Mouse (Mus musculus): ENCODE measurements around the gene Slc6a20b. TPM values are rescaled to one million over a fixed set of nuclear protein-coding genes. Genes with fewer than 3 reads are reported as not detected.

Slc6a20b gene
- polyA plus RNA-seq, 1 experiment from 2014 or later, result 0.13 TPM

GRCm38 (mm10) chr9:123620311-123621098, 11.9 kb downstream of the Slc6a20b start:
- H3K4me2 ChIP-seq, result no peak overlapping the region
- H3K4me1 ChIP-seq (ENCODE audit: control insufficient read depth, insufficient read depth, low read length), result no peaks in the 10 kb centered on the region
- H3K4me3 ChIP-seq (ENCODE audit: low read depth, low read length), result no peak overlapping the region
- 81% methylated on average over 5 of the region's 5 CpGs for WGBS (ENCODE audit: insufficient replicate concordance)
- H3K27me3 ChIP-seq (ENCODE audit: control insufficient read depth, insufficient read depth, low read length), result no peaks in the 10 kb centered on the region
- no peak overlapping the region for H3K27ac ChIP-seq (ENCODE audit: low read depth, low read length)
- H3K9ac ChIP-seq (ENCODE audit: low read depth, low read length), result no peak overlapping the region
- ATAC-seq (replicated peaks; ENCODE audit: insufficient number of reproducible peaks, low FRiP score, low TSS enrichment), result no peak
- no peaks in the 10 kb centered on the region for H3K36me3 ChIP-seq (ENCODE audit: control insufficient read depth, insufficient read depth, low read length)
- H3K9me3 ChIP-seq (replicated peaks; ENCODE audit: control insufficient read depth, low read length), result no peaks in the 10 kb centered on the region

- ATAC-seq (replicated peaks; ENCODE audit: insufficient number of reproducible peaks, low FRiP score, low TSS enrichment), result no peak
- no peaks in the 10 kb centered on the region for H3K9me3 ChIP-seq (replicated peaks; ENCODE audit: control insufficient read depth, low read length)
- 65% methylated on average over 1 of the region's 1 CpGs for WGBS (ENCODE audit: insufficient replicate concordance)
These were observed 30.8 kb downstream of the Slc6a20b start for GRCm38 (mm10) chr9:123601529-123601928.

GRCm38 (mm10) chr9:123597376-123597775, 35.0 kb downstream of the Slc6a20b start:
- ATAC-seq (replicated peaks; ENCODE audit: insufficient number of reproducible peaks, low FRiP score, low TSS enrichment), result no peak
- no peak overlapping the region for H3K4me3 ChIP-seq (ENCODE audit: low read depth, low read length)
- H3K4me1 ChIP-seq (ENCODE audit: control insufficient read depth, insufficient read depth, low read length), result no peaks in the 10 kb centered on the region
- no peak overlapping the region for H3K9ac ChIP-seq (ENCODE audit: low read depth, low read length)
- H3K9me3 ChIP-seq (replicated peaks; ENCODE audit: control insufficient read depth, low read length), result no peaks in the 10 kb centered on the region
- H3K36me3 ChIP-seq (ENCODE audit: control insufficient read depth, insufficient read depth, low read length), result 0 out of 2 replicates have a peak, but pooled peaks cover 2% of the 10 kb centered on the region
- H3K27me3 ChIP-seq (ENCODE audit: control insufficient read depth, insufficient read depth, low read length), result no peaks in the 10 kb centered on the region
- WGBS (ENCODE audit: insufficient replicate concordance), result 85% methylated on average over 2 of the region's 2 CpGs
- H3K27ac ChIP-seq (ENCODE audit: low read depth, low read length), result no peak overlapping the region
- no peak overlapping the region for H3K4me2 ChIP-seq

More at GRCm38 (mm10) chr9:123601529-123601928, 30.8 kb downstream of the Slc6a20b start:
- no peaks in the 10 kb centered on the region for H3K36me3 ChIP-seq (ENCODE audit: control insufficient read depth, insufficient read depth, low read length)
- H3K4me3 ChIP-seq (ENCODE audit: low read depth, low read length), result no peak overlapping the region
- H3K27ac ChIP-seq (ENCODE audit: low read depth, low read length), result no peak overlapping the region
- H3K9ac ChIP-seq (ENCODE audit: low read depth, low read length), result no peak overlapping the region
- H3K4me2 ChIP-seq, result no peak overlapping the region
- no peaks in the 10 kb centered on the region for H3K27me3 ChIP-seq (ENCODE audit: control insufficient read depth, insufficient read depth, low read length)
- H3K4me1 ChIP-seq (ENCODE audit: control insufficient read depth, insufficient read depth, low read length), result no peaks in the 10 kb centered on the region

GRCm38 (mm10) chr9:123596910-123597309, 35.5 kb downstream of the Slc6a20b start:
- Histone ChIP-seq H3K27me3 (ENCODE audit: control insufficient read depth, insufficient read depth, low read length) (no peaks in the 10 kb centered on the region), H3K27ac (ENCODE audit: low read depth, low read length) (no peak overlapping the region), H3K36me3 (ENCODE audit: control insufficient read depth, insufficient read depth, low read length) (0 out of 2 replicates have a peak, but pooled peaks cover 2% of the 10 kb centered on the region), H3K9me3 (replicated peaks; ENCODE audit: control insufficient read depth, low read length) (no peaks in the 10 kb centered on the region), H3K4me1 (ENCODE audit: control insufficient read depth, insufficient read depth, low read length) (no peaks in the 10 kb centered on the region), H3K4me2 (no peak overlapping the region), H3K4me3 (ENCODE audit: low read depth, low read length) (no peak overlapping the region), H3K9ac (ENCODE audit: low read depth, low read length) (no peak overlapping the region)
- ATAC-seq (replicated peaks; ENCODE audit: insufficient number of reproducible peaks, low FRiP score, low TSS enrichment), result no peak
- WGBS (ENCODE audit: insufficient replicate concordance), result 89% methylated on average over 2 of the region's 2 CpGs

GRCm38 (mm10) chr9:123595194-123595593, 37.2 kb downstream of the Slc6a20b start:
- Histone ChIP-seq H3K27ac (ENCODE audit: low read depth, low read length) (no peak overlapping the region), H3K4me1 (ENCODE audit: control insufficient read depth, insufficient read depth, low read length) (no peaks in the 10 kb centered on the region), H3K4me3 (ENCODE audit: low read depth, low read length) (no peak overlapping the region), H3K4me2 (no peak overlapping the region), H3K27me3 (ENCODE audit: control insufficient read depth, insufficient read depth, low read length) (no peaks in the 10 kb centered on the region), H3K36me3 (ENCODE audit: control insufficient read depth, insufficient read depth, low read length) (0 out of 2 replicates have a peak, but pooled peaks cover 2% of the 10 kb centered on the region), H3K9ac (ENCODE audit: low read depth, low read length) (no peak overlapping the region), H3K9me3 (replicated peaks; ENCODE audit: control insufficient read depth, low read length) (no peaks in the 10 kb centered on the region)
- 89% methylated on average over 4 of the region's 4 CpGs for WGBS (ENCODE audit: insufficient replicate concordance)
- ATAC-seq (replicated peaks; ENCODE audit: insufficient number of reproducible peaks, low FRiP score, low TSS enrichment), result no peak

GRCm38 (mm10) chr9:123589240-123589910, 43.0 kb downstream of the Slc6a20b start:
- Histone ChIP-seq H3K4me1 (ENCODE audit: control insufficient read depth, insufficient read depth, low read length) (no peaks in the 10 kb centered on the region), H3K4me2 (no peak overlapping the region), H3K36me3 (ENCODE audit: control insufficient read depth, insufficient read depth, low read length) (peaks cover 7% of the 10 kb centered on the region), H3K9me3 (replicated peaks; ENCODE audit: control insufficient read depth, low read length) (no peaks in the 10 kb centered on the region), H3K4me3 (ENCODE audit: low read depth, low read length) (no peak overlapping the region), H3K27ac (ENCODE audit: low read depth, low read length) (no peak overlapping the region), H3K9ac (ENCODE audit: low read depth, low read length) (no peak overlapping the region), H3K27me3 (ENCODE audit: control insufficient read depth, insufficient read depth, low read length) (no peaks in the 10 kb centered on the region)
- ATAC-seq (replicated peaks; ENCODE audit: insufficient number of reproducible peaks, low FRiP score, low TSS enrichment), result no peak
- 46% methylated on average over 7 of the region's 7 CpGs for WGBS (ENCODE audit: insufficient replicate concordance)

- Histone ChIP-seq H3K36me3 (ENCODE audit: control insufficient read depth, insufficient read depth, low read length) (peaks cover 2% of the 10 kb centered on the region; the same call in 1 of the 2 replicates), H3K4me1 (ENCODE audit: control insufficient read depth, insufficient read depth, low read length) (no peaks in the 10 kb centered on the region), H3K4me2 (no peak overlapping the region), H3K9me3 (replicated peaks; ENCODE audit: control insufficient read depth, low read length) (no peaks in the 10 kb centered on the region), H3K27me3 (ENCODE audit: control insufficient read depth, insufficient read depth, low read length) (no peaks in the 10 kb centered on the region), H3K4me3 (ENCODE audit: low read depth, low read length) (no peak overlapping the region), H3K9ac (ENCODE audit: low read depth, low read length) (no peak overlapping the region), H3K27ac (ENCODE audit: low read depth, low read length) (no peak overlapping the region)
- ATAC-seq (replicated peaks; ENCODE audit: insufficient number of reproducible peaks, low FRiP score, low TSS enrichment), result no peak
- 82% methylated on average over 10 of the region's 10 CpGs for WGBS (ENCODE audit: insufficient replicate concordance)
These were observed 54.8 kb downstream of the Slc6a20b start for GRCm38 (mm10) chr9:123577360-123578192.

- Histone ChIP-seq H3K9me3 (replicated peaks; ENCODE audit: control insufficient read depth, low read length) (no peaks in the 10 kb centered on the region), H3K4me3 (ENCODE audit: low read depth, low read length) (no peak overlapping the region), H3K27me3 (ENCODE audit: control insufficient read depth, insufficient read depth, low read length) (no peaks in the 10 kb centered on the region), H3K9ac (ENCODE audit: low read depth, low read length) (no peak overlapping the region), H3K36me3 (ENCODE audit: control insufficient read depth, insufficient read depth, low read length) (peaks cover 14% of the 10 kb centered on the region), H3K27ac (ENCODE audit: low read depth, low read length) (no peak overlapping the region), H3K4me2 (no peak overlapping the region), H3K4me1 (ENCODE audit: control insufficient read depth, insufficient read depth, low read length) (0 out of 2 replicates have a peak, but pooled peaks cover 4% of the 10 kb centered on the region)
- WGBS (ENCODE audit: insufficient replicate concordance), result 33% methylated on average over 3 of the region's 3 CpGs
- ATAC-seq (replicated peaks; ENCODE audit: insufficient number of reproducible peaks, low FRiP score, low TSS enrichment), result no peak
These were observed 77.8 kb downstream of the Slc6a20b start for GRCm38 (mm10) chr9:123554599-123554998.
